Mouse (Mus musculus): ENCODE results near the gene Ythdf2. TPM values are rescaled to one million over a fixed set of nuclear protein-coding genes. Genes with fewer than 3 reads are reported as not detected.

The Ythdf2 gene
- polyA plus RNA-seq, 1 experiment from 2014 or later: 72.5 TPM

DNA sequence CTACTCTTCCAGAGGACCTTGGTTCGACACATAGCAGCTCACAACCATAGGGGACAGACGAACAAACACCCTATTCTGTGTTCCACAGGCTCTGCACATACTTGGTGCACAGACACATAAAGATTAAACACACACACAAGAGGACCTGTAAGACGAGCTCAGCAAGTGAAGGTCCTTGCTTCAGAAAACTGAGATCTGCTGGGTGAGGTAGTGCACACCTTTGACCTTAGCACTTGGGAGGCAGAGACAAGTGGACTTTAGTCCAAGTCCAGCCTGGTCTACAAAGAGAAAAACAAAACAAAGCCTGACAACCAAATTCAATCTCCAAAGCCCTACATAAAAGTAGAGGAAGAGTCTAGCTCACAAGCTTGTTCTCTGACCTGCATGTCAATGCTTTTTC is 17.1 kb downstream of the Ythdf2 start:
- Histone ChIP-seq H3K27ac (ENCODE audit: low read depth, low read length) (no peak overlapping the region), H3K4me1 (ENCODE audit: control insufficient read depth, insufficient read depth, low read length) (peaks cover 5% of the 10 kb centered on the region), H3K36me3 (ENCODE audit: control insufficient read depth, insufficient read depth, low read length) (peaks cover 9% of the 10 kb centered on the region), H3K4me3 (ENCODE audit: low read depth, low read length) (no peak overlapping the region), H3K9ac (ENCODE audit: low read depth, low read length) (no peak overlapping the region), H3K27me3 (ENCODE audit: control insufficient read depth, insufficient read depth, low read length) (no peaks in the 10 kb centered on the region), H3K9me3 (replicated peaks; ENCODE audit: control insufficient read depth, low read length) (no peaks in the 10 kb centered on the region), H3K4me2 (no peak overlapping the region)
- WGBS (ENCODE audit: insufficient replicate concordance): 89% methylated on average over 3 of the region's 3 CpGs
- ATAC-seq (replicated peaks; ENCODE audit: insufficient number of reproducible peaks, low FRiP score, low TSS enrichment): no peak

GRCm38 (mm10) chr4:132194373-132194772 is 17.7 kb downstream of the Ythdf2 start:
- Histone ChIP-seq H3K4me1 (ENCODE audit: control insufficient read depth, insufficient read depth, low read length) (peaks cover 5% of the 10 kb centered on the region), H3K9me3 (replicated peaks; ENCODE audit: control insufficient read depth, low read length) (no peaks in the 10 kb centered on the region), H3K4me3 (ENCODE audit: low read depth, low read length) (no peak overlapping the region), H3K27me3 (ENCODE audit: control insufficient read depth, insufficient read depth, low read length) (no peaks in the 10 kb centered on the region), H3K27ac (ENCODE audit: low read depth, low read length) (no peak overlapping the region), H3K9ac (ENCODE audit: low read depth, low read length) (no peak overlapping the region), H3K4me2 (no peak overlapping the region), H3K36me3 (ENCODE audit: control insufficient read depth, insufficient read depth, low read length) (peaks cover 12% of the 10 kb centered on the region)
- WGBS (ENCODE audit: insufficient replicate concordance): 89% methylated on average over 6 of the region's 6 CpGs
- no peak for ATAC-seq (replicated peaks; ENCODE audit: insufficient number of reproducible peaks, low FRiP score, low TSS enrichment)

- Histone ChIP-seq H3K9me3 (replicated peaks; ENCODE audit: control insufficient read depth, low read length) (no peaks in the 10 kb centered on the region), H3K36me3 (ENCODE audit: control insufficient read depth, insufficient read depth, low read length) (peaks cover 17% of the 10 kb centered on the region), H3K9ac (ENCODE audit: low read depth, low read length) (no peak overlapping the region), H3K4me3 (ENCODE audit: low read depth, low read length) (no peak overlapping the region), H3K27me3 (ENCODE audit: control insufficient read depth, insufficient read depth, low read length) (no peaks in the 10 kb centered on the region), H3K4me2 (no peak overlapping the region), H3K4me1 (ENCODE audit: control insufficient read depth, insufficient read depth, low read length) (no peaks in the 10 kb centered on the region), H3K27ac (ENCODE audit: low read depth, low read length) (no peak overlapping the region)
- no peak for ATAC-seq (replicated peaks; ENCODE audit: insufficient number of reproducible peaks, low FRiP score, low TSS enrichment)
- 96% methylated on average over 2 of the region's 2 CpGs for WGBS (ENCODE audit: insufficient replicate concordance)
Observed at GRCm38 (mm10) chr4:132187826-132188401, 24.2 kb downstream of the Ythdf2 start.

DNA sequence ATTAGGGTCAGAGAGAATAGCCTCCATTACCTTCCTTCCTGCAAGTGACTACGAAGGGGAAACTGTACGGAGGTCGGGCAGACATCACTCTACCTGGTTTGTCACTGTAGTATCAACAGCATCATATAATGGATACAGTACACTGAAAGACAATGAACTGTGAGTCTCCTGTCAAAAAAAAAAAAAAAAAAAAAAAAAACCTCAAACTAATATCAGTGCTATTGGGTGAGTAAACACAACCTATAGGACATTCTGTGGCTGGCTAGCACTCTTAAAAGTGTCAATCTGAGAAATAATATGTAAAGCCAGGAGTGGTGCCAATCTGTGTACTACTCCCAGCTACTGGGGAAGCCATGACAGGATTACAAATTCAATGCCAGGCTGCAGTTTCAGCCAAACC is 28.9 kb downstream of the Ythdf2 start:
- Histone ChIP-seq H3K4me2 (no peak overlapping the region), H3K9ac (ENCODE audit: low read depth, low read length) (no peak overlapping the region), H3K27me3 (ENCODE audit: control insufficient read depth, insufficient read depth, low read length) (no peaks in the 10 kb centered on the region), H3K27ac (ENCODE audit: low read depth, low read length) (no peak overlapping the region), H3K4me3 (ENCODE audit: low read depth, low read length) (no peak overlapping the region), H3K9me3 (replicated peaks; ENCODE audit: control insufficient read depth, low read length) (no peaks in the 10 kb centered on the region), H3K4me1 (ENCODE audit: control insufficient read depth, insufficient read depth, low read length) (no peaks in the 10 kb centered on the region), H3K36me3 (ENCODE audit: control insufficient read depth, insufficient read depth, low read length) (peaks cover 9% of the 10 kb centered on the region)
- WGBS (ENCODE audit: insufficient replicate concordance): 90% methylated on average over 3 of the region's 3 CpGs
- ATAC-seq (replicated peaks; ENCODE audit: insufficient number of reproducible peaks, low FRiP score, low TSS enrichment): no peak

- ATAC-seq (replicated peaks; ENCODE audit: insufficient number of reproducible peaks, low FRiP score, low TSS enrichment): no peak
- peaks cover 6% of the 10 kb centered on the region for H3K36me3 ChIP-seq (ENCODE audit: control insufficient read depth, insufficient read depth, low read length)
- H3K4me1 ChIP-seq (ENCODE audit: control insufficient read depth, insufficient read depth, low read length): no peaks in the 10 kb centered on the region
- H3K4me2 ChIP-seq: no peak overlapping the region
- 70% methylated on average over 22 of the region's 22 CpGs for WGBS (ENCODE audit: insufficient replicate concordance)
- no peak overlapping the region for H3K27ac ChIP-seq (ENCODE audit: low read depth, low read length)
- no peak overlapping the region for H3K4me3 ChIP-seq (ENCODE audit: low read depth, low read length)
- H3K9ac ChIP-seq (ENCODE audit: low read depth, low read length): no peak overlapping the region
- H3K9me3 ChIP-seq (replicated peaks; ENCODE audit: control insufficient read depth, low read length): no peaks in the 10 kb centered on the region
- H3K27me3 ChIP-seq (ENCODE audit: control insufficient read depth, insufficient read depth, low read length): no peaks in the 10 kb centered on the region
Observed at GRCm38 (mm10) chr4:132181721-132182658, 30.1 kb downstream of the Ythdf2 start.

- no peaks in the 10 kb centered on the region for H3K9me3 ChIP-seq (replicated peaks; ENCODE audit: control insufficient read depth, low read length)
- H3K4me3 ChIP-seq (ENCODE audit: low read depth, low read length): no peak overlapping the region
- no peaks in the 10 kb centered on the region for H3K27me3 ChIP-seq (ENCODE audit: control insufficient read depth, insufficient read depth, low read length)
- H3K4me2 ChIP-seq: no peak overlapping the region
- peaks cover 6% of the 10 kb centered on the region for H3K36me3 ChIP-seq (ENCODE audit: control insufficient read depth, insufficient read depth, low read length)
- H3K4me1 ChIP-seq (ENCODE audit: control insufficient read depth, insufficient read depth, low read length): no peaks in the 10 kb centered on the region
- no peak overlapping the region for H3K9ac ChIP-seq (ENCODE audit: low read depth, low read length)
- no peak for ATAC-seq (replicated peaks; ENCODE audit: insufficient number of reproducible peaks, low FRiP score, low TSS enrichment)
- 76% methylated on average over 9 of the region's 9 CpGs for WGBS (ENCODE audit: insufficient replicate concordance)
- H3K27ac ChIP-seq (ENCODE audit: low read depth, low read length): no peak overlapping the region
Observed at GRCm38 (mm10) chr4:132180710-132181109, 31.4 kb downstream of the Ythdf2 start.

DNA sequence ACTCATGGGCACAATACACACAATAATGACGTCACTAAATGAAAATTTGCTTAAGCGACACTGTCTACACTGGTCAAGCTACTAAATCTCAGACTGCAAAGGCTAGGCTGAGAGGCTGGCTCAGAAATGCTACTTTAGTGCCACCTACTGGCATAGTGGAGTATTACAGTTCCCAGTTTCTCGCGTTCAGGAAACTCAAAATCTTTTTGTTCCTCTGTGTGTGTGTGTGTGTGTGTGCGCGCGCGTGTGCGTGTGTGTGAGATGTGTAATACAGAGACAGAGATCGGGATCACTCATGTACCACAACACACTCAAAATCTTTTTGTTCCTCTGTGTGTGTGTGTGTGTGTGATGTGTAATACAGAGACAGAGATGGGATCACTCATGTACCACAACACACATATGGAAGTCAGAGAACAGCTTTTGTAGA is 33.5 kb downstream of the Ythdf2 start:
- Histone ChIP-seq H3K9ac (ENCODE audit: low read depth, low read length) (no peak overlapping the region), H3K27ac (ENCODE audit: low read depth, low read length) (no peak overlapping the region), H3K36me3 (ENCODE audit: control insufficient read depth, insufficient read depth, low read length) (peaks cover 3% of the 10 kb centered on the region; the same call in 1 of the 2 replicates), H3K9me3 (replicated peaks; ENCODE audit: control insufficient read depth, low read length) (no peaks in the 10 kb centered on the region), H3K4me2 (peak overlapping the region; percentile 33; the same call in 1 of the 2 replicates), H3K4me3 (ENCODE audit: low read depth, low read length) (no peak overlapping the region), H3K27me3 (ENCODE audit: control insufficient read depth, insufficient read depth, low read length) (no peaks in the 10 kb centered on the region), H3K4me1 (ENCODE audit: control insufficient read depth, insufficient read depth, low read length) (no peaks in the 10 kb centered on the region)
- 11% methylated on average over 10 of the region's 10 CpGs for WGBS (ENCODE audit: insufficient replicate concordance)
- peak; percentile 77; the same call in 1 of the 2 replicates for ATAC-seq (replicated peaks; ENCODE audit: insufficient number of reproducible peaks, low FRiP score, low TSS enrichment)

GRCm38 (mm10) chr4:132176474-132176873 is 35.6 kb downstream of the Ythdf2 start:
- WGBS (ENCODE audit: insufficient replicate concordance): 53% methylated on average over 10 of the region's 10 CpGs
- H3K36me3 ChIP-seq (ENCODE audit: control insufficient read depth, insufficient read depth, low read length): peaks cover 3% of the 10 kb centered on the region; the same call in 1 of the 2 replicates

More at GRCm38 (mm10) chr4:132176474-132176873, 35.6 kb downstream of the Ythdf2 start:
- Histone ChIP-seq H3K4me2 (no peak overlapping the region), H3K27me3 (ENCODE audit: control insufficient read depth, insufficient read depth, low read length) (no peaks in the 10 kb centered on the region), H3K27ac (ENCODE audit: low read depth, low read length) (no peak overlapping the region), H3K4me3 (ENCODE audit: low read depth, low read length) (no peak overlapping the region), H3K4me1 (ENCODE audit: control insufficient read depth, insufficient read depth, low read length) (no peaks in the 10 kb centered on the region), H3K9me3 (replicated peaks; ENCODE audit: control insufficient read depth, low read length) (no peaks in the 10 kb centered on the region), H3K9ac (ENCODE audit: low read depth, low read length) (no peak overlapping the region)
- ATAC-seq (replicated peaks; ENCODE audit: insufficient number of reproducible peaks, low FRiP score, low TSS enrichment): no peak

Measured in heart, embryonic 11.5 days (tissue).